Mouse (Mus musculus) cerebellum, postnatal 4 days (tissue): ENCODE data around the gene Rundc3a.

Source experiments
- DNase-seq, 2 experiments: peaks; one replicate each; pipeline ENCODE4 v3.0.0; 2022; ENCODE audit warnings: low spot score in 2 of 2, mixed read lengths in 1 of 2

The Rundc3a gene

GRCm38 (mm10) chr11:102393719-102394420 lies 667 bp downstream of the Rundc3a start:
- DNase-seq: peak in 1 of 2 experiments; percentile 59

GRCm38 (mm10) chr11:102394421-102395124 lies 1.4 kb downstream of the Rundc3a start:
- peak in 1 of 2 experiments; percentile 21 for DNase-seq

- peak in 1 of 2 experiments; percentile 26 for DNase-seq
Measured at GRCm38 (mm10) chr11:102395250-102395649, 2.0 kb downstream of the Rundc3a start.

GRCm38 (mm10) chr11:102396263-102396662 lies 3.1 kb downstream of the Rundc3a start:
- DNase-seq: no peak

DNA sequence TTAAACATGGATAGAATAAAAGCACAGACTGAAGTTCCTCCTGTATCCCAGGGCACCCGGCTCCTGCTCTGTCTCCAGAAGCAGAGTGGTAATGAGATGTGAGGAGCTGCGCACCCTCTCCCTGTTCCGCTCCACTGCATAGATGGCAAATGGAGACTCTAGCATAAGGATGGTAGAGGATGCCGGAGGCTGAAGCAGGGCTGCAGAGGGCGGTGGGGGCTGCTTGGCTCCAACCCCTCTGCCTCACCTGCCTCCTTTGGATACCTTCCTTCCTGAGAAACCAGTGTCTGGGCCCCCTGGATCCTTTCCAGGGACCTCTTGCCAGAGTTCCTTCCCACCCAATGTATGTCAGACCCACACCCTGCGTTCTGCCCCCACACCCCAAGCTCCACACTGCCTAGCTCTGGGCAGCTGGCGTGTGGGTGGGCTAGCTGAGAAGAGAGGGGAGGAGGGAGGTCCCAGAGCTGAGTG lies 3.5 kb downstream of the Rundc3a start:
- no peak for DNase-seq

DNA sequence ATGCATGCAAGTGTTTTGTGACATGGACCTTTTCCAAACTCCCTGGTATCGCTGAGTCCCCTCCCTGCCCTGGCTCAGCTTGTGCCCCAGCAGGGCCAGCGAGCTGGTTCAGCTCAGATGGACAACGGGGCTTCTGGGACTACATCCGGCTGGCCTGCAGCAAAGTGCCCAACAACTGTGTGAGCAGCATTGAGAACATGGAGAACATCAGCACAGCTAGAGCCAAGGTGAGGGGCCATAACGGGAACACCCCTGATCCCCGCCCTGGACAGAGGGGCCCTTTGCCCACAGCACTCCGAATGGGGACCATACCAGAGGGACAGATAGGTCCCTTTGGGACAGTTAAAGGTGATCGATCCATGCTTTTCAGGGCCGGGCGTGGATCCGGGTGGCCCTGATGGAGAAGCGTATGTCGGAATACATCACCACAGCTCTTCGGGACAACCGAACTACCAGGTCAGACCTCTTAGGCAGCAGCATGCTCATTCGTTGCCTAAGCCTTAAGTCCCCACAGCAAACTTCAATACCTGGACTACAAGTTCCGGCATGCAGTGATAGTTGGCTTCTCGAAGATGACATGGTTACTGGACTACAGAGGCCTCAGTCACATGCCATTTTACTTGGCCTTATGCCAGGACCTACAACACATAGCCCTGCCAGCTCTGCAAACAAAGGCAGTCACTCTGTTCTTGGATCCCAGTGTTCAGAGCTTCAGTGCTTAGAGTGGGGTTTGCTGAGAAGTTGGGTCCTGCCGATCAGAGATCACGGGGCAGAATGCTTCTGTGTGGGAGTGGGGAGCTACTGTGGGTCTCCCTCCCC lies 5.0 kb downstream of the Rundc3a start:
- peak in 1 of 2 experiments; percentile 55 for DNase-seq

DNA sequence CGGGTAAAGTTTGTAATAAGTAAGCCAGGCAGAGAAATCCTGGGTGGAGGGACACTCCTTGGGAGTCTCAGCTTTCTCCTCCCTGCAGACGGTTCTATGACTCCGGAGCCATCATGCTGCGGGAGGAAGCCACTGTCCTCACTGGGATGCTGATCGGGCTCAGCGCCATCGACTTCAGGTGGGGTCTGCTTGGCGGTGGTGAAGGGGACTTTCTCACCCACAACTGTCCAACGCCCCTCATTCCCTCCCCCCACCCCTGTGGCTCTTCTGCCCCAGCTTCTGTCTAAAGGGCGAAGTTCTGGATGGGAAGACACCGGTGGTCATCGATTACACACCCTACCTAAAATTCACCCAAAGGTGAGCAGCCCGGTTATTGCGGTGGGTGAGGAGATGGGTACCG lies 5.9 kb downstream of the Rundc3a start:
- no peak for DNase-seq

DNA sequence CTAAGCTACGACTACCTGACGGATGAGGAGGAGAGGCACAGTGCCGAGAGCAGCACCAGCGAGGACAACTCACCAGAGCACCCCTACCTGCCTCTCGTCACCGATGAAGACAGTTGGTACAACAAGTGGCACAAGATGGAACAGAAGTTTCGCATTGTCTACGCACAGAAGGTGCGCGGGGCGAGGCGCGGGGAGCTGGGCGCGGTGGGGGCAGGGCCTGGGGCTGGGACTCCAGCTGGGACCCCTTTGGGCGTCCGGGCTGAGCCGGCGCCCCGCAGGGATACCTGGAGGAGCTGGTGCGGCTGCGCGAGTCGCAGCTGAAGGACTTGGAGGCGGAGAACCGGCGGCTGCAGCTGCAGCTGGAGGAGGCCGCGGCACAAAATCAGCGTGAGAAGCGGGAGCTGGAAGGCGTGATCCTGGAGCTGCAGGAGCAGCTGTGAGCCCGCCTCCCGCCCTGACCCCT lies 6.4 kb downstream of the Rundc3a start:
- DNase-seq: peak in 1 of 2 experiments; percentile 19

GRCm38 (mm10) chr11:102400513-102401084 lies 7.4 kb downstream of the Rundc3a start:
- DNase-seq: no peak

- no peak for DNase-seq
Measured at GRCm38 (mm10) chr11:102401898-102402500, 8.8 kb downstream of the Rundc3a start.

- DNase-seq: no peak
Measured at GRCm38 (mm10) chr11:102403657-102404056, 10.5 kb downstream of the Rundc3a start.

DNA sequence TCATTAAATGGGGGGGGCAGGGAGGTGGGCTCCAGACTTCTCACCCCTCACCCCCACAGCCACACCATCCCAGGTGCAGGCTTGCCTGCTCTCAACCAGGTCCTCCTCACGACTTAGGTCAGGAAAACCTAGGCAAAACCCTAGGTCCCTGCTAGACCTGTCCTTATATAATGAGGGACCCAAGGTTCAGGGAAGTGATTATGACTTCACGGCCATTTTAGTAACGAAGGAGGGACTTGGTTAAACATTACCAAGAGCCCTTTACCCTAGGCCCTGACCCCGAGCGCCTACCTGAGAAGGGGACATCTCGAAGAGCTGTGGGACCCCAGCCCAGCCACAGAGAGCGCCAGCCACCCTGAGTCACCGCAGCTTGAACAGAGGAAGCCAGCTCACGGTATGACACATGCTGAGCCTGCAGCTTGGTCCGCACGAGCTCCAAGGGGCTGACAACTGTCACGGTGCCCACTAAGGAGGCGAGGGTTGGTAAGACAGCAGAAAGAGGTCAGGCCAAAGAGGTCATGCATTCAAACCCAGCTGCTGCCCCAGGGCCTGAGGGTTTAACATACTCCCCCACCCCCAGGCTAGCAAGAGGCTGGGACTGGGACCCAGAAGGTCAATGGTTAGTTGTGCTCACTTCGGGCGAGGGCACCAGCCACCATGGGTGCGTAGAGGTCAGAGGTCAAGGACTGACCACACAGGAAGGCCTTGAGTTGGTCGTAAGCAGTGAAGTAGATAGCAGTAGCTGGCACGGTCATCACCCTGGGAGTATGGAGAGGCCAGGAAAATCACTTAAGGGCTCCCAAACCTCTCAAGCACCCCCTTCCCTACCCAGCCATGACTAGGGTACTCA lies 11.2 kb downstream of the Rundc3a start:
- DNase-seq: no peak

DNA sequence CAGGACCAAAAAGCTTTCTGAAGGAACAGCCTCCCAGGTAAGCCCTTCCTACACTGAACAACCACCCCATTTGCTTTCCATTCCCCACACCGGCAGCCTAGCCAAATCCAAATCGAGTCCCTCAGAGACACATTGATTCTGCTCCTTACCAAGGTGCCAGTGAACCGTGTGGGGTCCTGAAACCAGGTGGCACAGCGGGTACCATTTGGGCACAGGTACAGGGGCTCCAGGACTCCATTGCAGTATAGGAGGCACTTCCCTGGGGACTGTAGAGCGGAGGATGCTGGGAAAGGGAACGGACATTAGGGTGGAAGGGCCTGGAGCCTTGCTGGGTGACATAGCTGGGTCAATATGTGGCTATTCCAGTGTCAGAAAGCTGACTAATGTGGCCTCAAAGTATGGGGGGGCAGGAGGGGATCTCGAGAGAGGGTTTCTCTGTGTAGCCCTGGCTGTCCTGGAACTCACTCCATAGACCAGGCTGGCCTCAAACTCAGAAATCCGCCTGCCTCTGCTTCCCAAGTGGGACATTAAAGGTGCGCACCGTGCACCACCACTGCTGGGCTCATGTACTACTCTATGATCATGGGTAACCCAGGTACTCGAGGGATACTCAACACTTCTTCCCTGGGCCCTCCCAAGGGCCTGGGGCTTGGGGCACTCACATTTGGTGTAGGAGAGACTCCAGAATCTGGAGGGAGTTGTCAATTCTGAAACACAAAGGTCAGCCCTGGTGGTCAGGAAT lies 12.5 kb downstream of the Rundc3a start:
- no peak for DNase-seq

DNA sequence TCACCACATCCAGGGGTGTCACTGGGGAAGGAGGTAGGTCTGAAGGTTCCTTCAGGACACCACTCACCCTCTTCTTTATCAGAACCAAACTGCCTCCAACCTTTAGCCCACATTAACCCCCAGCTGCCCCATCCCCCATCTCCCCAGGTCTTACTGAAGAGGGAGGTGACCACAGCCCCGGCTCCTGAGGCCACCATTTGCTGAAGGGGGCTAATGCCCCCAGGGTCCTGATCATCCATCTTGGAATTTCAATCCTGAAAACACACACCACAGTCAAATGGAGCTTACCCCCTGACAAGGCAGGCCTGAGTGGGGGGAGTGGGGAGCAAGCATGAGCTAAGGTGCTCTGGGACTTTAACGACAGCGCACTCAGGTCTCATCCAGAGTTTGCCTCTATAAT lies 13.2 kb downstream of the Rundc3a start:
- no peak for DNase-seq

DNA sequence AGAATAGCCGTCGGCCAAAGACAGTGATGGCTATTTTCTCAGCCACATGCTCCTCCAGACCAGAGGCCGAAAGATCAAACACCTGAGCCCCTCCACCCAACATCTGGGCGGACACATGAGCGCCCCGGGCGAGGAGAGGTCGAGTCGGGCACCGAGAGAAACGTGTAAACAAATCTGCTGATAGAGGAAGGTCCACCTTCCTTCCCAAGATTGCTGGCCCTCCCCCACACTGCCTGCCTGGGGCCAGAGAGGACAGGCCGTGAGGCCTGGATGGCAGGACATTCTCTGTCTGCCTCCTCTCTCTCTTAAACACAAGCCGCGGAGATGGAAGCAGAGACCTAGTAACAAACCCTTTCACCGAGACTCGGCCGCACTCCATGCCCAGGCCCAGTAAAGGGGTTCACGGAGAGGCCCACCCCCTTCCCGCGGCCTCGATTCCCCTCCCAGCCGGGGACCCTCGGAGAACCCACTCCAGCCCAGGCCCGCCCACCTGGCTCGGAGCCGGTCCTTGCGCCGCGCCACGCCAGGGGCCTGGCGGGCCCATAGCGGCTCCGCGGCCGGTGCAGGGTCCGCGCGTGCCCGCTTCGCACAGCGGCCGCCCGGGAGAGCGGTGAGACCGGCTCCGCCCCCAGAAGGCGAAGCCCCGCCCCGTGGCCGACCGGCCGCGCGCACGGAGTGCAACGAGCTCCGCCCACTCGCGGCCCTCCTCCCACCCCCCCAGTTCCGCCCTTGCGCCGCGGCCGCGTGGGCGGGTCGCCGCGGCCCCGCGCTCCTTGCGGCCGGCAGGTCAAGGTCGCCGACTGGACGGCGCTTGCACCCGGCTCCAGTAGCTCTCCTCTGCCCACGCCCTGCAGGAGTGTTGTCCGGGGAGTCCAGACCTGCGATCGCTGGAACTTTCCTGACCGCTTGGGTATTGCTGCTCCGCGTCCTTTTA lies 14.0 kb downstream of the Rundc3a start:
- DNase-seq: peak; percentile 81 to 94

GRCm38 (mm10) chr11:102407834-102408215 lies 14.6 kb downstream of the Rundc3a start, which contains the start of gene Slc25a39:
TSS of gene Slc25a39 (minus strand) at chr11:102407946.
- DNase-seq: no peak

DNA sequence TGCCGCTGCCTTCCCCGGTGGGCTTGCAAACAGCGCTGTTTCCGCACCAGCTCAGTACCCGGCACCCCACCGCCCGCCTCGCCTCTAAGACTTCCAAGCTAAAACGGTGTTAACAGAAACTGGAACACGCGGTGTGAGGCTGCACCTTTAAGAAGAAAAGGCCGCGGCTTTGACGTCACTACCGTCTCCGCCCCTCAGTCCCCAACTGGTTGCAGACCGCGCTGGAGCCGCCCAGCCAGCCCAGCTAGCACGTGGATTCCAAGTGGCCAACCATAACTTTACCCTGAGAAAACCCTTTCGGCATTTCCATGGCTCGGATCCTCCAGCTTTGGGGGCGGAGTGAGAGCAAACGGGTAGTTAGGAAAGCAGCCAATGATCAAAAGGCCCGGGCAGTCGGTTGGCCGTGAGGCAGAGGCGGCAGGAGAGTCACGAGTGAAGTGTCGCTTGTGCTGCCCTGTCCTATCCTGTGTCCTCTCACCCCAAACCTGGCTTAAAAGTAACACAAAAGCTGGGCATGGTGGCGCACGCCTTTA lies 15.2 kb downstream of the Rundc3a start:
- peak; percentile 79 to 92 for DNase-seq
